Mouse (Mus musculus): ENCODE measurements around the gene Dock9.

- TF ChIP-seq GATA1 (IDR thresholded peaks at IDR 0.05; ENCODE audit: low read length) (no peak), TAL1 (IDR thresholded peaks at IDR 0.05; ENCODE audit: low read length) (no peak)
Measured at GRCm38 (mm10) chr14:121776749-121777148, 20.9 kb downstream of the Dock9 start.

Data from erythroblast, embryonic 14.5 days (primary cell).